Mouse (Mus musculus) kidney, postnatal 14 days (tissue): ENCODE measurements around the gene Mtss1l.

Experiments used
- DNase-seq: peaks from one replicate; pipeline ENCODE4 v3.0.0; 2022; ENCODE audit warnings: mixed read lengths

Gene Mtss1l

GRCm38 (mm10) chr8:110741816-110742451 is 20.7 kb downstream of the Mtss1l start:
- no peak for DNase-seq

DNA sequence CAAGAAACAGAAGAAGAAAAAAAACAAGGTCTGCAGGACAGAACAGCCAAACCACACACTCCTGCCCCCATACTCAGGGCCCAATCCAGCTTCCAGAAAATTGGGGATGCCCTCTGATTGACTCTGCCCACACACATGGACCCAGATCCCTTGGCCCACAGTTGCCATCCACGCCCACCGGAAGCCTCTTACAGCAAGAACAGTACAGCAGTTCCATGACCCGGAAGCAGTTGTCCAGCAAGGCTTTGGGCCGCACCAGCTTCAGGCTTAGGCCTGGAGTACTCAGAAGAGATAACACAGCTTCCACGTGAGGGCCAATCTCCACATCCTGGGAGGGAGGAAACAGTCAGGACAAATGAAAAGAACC is 21.2 kb downstream of the Mtss1l start:
- DNase-seq: no peak

GRCm38 (mm10) chr8:110745162-110745561 is 23.9 kb downstream of the Mtss1l start:
- DNase-seq: no peak

- DNase-seq: no peak
Observed at GRCm38 (mm10) chr8:110746661-110747060, 25.4 kb downstream of the Mtss1l start.

- DNase-seq: peak; percentile 70
Observed at GRCm38 (mm10) chr8:110749500-110750170, 28.4 kb downstream of the Mtss1l start.

DNA sequence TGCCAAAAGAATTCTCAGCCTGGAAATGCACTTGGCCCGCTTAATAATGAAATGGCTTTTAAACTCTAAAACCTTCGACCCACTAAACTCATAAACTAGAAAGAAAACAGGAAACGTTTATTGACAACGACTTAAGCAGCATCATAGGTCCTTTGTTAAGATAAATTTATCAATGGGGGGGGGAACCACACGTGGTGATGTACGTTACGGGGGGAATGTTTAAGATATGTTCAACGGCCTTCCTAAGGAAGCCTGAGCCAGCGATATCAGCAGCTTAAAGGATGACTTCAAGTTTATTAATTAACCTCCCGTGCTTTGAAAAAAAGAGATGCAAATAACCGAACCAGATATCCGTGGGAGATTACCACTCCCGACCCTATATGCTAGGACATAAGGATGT is 29.0 kb downstream of the Mtss1l start:
- no peak for DNase-seq

- no peak for DNase-seq
Observed at GRCm38 (mm10) chr8:110751490-110751889, 30.2 kb downstream of the Mtss1l start.

DNA sequence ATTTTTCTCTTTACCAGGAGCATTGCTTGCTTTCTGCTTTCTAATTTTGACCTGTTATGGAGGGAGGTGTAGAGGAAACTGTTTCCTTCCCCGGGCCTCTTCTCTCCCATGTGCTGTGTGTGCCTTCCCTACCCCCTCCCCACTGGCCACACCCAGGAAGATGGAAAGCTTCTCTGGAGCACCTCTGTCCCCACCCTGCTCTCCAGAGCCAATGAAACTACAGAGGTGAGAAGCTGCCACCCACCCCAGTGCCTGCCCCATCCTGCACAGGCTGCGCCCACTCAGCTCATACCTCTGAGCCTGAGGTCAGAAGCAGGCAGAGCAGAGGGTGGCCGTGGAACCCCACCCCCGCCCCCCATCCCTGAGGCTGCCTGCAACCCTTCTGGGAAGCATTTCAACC is 33.4 kb downstream of the Mtss1l start:
- no peak for DNase-seq

DNA sequence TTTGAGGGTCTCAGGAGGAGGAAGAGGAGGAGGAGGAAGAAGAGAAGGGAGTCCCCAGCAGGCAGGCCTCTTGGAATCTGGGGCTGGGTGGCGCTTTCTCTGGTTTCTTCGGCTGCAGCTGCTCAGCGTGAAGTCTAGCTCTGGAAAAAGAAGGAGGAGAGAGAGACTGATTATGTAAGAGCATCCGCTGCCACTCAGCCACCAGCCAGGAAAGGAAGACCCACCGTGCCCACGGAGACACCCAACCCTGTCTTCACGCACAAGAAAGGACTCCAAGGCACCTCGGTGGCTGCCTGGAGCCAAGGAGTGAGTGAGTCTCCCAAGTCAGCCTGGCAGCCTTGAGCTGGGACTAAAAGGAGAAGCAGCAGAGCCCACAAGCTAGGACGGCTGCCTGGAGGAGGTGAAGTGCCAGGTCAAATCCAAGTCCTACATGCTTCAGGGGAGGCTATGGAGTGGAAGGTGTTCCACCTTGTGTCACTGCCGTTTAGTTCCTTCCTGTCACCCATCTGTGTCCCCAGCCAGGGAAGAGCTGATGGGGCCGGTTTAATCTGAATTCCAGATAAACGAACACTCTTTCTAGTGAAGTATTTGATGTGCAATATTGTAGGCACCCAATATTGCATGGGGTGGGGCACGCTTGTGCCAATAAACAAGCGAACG is 34.4 kb downstream of the Mtss1l start:
- DNase-seq: no peak

DNA sequence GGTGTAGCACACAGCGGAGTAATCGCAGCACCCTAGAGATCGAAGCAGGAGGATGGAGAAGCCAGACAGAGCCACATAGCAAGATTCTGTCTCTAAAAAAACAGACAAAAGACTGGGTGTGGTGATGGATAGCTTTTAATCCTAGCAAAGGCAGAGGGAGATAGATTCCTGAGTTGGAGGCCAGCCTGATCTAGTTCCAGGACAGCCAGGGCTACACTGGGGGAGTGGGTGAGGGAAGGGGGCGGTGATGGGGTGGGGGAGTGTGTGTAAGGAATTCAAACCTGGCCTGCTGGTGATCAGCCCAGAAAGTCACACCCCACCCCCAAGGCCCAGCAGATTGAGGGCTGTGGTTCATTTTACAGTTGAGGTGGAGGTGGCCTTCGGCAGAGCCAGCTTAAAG is 34.9 kb downstream of the Mtss1l start:
- DNase-seq: no peak

DNA sequence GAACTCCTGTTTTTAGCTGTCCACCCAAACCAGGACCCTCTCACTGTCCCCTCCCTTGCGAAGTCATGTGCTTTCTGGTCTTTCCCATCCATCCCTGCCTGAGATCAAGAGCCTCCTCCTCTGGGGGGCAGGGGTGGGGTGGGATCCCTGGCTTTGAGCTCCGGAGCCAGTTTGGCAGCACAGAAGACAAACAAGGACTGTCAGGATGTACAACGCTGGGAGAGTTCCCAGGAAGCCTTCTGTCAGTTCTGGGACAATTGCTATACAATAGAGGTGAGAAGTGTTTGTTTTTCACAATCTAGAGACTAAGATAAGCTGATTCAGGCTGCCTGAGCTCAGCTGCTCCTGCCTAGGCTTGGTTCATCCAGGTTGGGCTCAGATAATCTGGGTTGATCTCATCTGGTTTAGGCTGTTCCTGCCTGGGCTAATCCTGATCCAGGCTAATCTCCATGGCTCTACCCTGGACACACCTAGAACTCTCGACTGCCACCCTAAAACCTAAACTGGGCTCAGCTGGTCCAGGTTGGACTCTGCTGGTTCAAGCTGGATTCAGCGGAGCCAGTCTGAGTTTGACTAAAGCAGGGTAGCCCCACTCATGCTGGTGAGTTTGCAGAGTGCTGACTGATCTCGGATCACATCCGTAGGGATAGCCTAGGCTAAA is 39.1 kb downstream of the Mtss1l start:
- peak; percentile 64 for DNase-seq

DNA sequence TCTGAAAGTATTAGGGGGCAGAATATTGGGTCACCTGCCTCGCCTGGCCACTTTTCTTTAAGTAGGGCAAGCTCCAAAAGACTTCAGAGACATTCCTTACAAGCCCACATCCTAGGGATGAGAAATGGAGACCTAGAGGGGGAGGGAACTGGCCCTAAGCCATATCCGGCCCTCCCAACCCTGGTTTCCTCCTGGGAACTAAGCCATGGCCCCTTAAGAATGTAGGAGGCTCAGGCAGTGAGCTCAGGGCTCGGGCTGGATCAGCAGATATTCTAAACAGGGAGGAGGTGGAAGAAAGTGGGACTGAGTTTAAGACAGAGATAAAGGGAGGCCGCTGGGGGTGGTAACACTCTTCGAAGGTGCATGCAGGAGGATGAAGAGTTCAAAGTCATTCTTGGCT is 39.9 kb downstream of the Mtss1l start:
- peak; percentile 90 for DNase-seq

- DNase-seq: peak; percentile 30
Observed at GRCm38 (mm10) chr8:110761988-110762387, 40.7 kb downstream of the Mtss1l start.

DNA sequence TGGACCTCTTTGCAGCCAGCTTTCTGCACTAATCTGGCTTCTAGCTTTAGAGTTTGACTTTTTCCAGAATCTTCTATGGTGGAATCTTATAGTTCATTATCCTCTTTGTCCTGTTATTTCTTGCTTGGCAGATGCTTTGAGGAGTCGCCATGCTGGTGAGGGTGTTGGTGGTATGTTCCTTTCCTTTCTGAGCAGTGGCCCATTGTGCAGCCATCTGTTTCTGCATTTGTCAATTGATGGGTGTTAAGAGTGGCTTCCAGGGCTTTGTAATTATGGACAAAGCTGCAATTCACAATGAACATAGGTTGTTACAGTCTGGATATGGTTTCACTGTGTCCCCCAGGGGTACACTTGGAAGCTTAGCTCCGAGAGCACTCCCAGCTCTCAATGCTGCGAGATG is 43.4 kb downstream of the Mtss1l start:
- no peak for DNase-seq

- no peak for DNase-seq
Observed at GRCm38 (mm10) chr8:110767261-110767660, 46.0 kb downstream of the Mtss1l start.

GRCm38 (mm10) chr8:110772452-110772851 is 51.2 kb downstream of the Mtss1l start:
- DNase-seq: no peak

- peak; percentile 91 for DNase-seq
Observed at GRCm38 (mm10) chr8:110774047-110774446, 52.8 kb downstream of the Mtss1l start.

DNA sequence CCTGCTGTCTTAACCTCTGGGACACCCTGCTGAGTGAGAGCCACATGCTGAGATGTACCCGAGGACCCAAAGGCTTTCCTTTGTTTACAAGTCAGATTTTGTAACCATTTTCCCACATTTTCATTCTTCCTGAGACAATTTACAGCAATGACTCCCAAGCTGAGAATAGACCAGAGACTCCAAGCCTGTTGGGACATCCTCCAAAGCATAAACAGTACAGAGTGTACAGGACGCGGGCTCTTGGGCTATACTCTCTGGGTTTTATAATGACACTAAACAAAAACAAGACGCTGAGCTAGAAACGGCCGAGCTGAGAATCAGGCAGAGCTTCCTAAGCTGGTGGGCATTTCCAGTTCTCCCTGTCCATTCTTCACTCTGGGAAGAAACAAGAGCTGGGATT is 53.4 kb downstream of the Mtss1l start:
- no peak for DNase-seq

- no peak for DNase-seq
Observed at GRCm38 (mm10) chr8:110775316-110775715, 54.0 kb downstream of the Mtss1l start.

DNA sequence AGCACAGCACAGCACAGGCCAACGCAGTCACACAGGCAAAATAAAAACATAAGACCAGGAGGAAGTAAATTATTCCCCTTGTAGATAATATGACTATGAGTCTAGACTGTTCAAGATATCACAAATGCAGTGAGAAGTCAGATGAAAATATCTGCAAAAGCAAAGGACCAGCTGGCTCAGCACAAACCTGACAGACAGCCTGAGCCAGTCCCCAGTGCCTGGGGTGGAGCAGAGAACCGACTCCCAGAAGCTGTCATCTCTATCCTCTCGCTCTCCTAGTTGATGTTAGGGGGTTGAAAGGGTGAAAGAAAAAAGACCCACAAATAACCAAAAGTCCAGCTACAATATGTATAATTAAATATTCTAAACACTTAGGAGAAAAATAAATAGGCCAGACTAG is 54.4 kb downstream of the Mtss1l start:
- no peak for DNase-seq

DNA sequence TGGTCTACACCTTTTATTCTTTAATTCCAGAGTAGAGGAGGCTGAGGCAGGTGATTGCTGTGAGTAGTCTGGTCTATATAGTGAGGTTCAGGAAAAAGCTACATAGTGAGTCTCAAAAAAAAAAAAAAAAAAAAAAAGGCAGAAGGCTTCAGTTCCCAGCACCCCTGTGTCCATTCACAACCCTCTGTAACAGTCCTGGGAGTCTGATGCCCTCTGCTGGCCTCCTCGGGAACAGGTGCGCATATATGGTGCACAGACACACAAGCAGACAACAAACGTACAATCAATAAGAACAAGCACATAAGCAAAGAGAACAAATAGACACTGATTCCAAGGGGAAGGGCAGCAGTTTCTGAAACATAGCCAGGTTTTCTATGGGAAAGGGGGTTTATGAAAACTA is 55.1 kb downstream of the Mtss1l start:
- DNase-seq: no peak

DNA sequence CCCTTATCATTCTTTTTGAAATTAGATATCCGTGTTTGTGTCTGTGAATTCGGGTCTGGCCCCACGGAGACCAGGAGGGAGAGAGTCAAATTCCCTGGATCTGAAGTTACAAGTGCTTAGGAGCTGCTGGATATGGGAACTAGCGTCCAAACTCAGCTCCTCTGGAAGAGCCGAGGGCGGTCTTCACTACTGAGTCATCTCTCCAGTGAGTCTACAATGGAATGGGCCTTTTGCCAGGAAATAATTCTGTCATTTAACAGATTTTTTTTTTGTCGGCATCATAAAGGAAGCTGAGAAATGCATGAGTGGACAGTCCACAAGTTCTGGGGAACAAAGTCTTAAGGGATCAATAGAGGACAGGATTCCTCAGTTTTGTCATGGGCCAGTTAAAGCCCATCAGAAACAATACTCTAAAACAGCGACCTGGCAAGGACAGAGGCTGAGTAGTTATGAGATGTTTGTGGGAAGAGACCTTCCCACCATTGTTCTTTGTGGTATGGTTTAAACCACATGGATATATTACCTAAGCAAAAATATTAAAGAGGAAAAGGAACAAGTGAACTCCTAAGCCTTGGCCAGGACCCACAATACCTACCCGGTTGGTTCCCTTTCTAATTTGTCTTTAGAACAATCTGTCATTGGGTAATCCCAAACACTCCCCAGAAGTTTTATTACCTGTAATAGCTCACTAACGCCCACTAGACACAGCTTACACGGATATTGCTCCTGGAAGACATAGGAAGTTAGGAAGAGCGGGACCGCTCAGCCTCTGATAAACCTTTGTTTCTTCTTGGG is 58.8 kb downstream of the Mtss1l start:
- DNase-seq: peak; percentile 28

GRCm38 (mm10) chr8:110785366-110785765 is 64.1 kb downstream of the Mtss1l start:
- DNase-seq: no peak
